Mouse (Mus musculus) CD8-positive naive resting alpha-beta T cell, adult 2 months (primary cell): Measurements from ENCODE around the gene Bcl3.
"Not testable (repeated sequence)": the region's sequence is repeated elsewhere in the genome, so short reads cannot be mapped to it uniquely, and the experiment has no call there.

Experiments used
- DNase-seq, 2 experiments: peaks; one replicate each; pipeline ENCODE4 v3.0.0; 2022; ENCODE audit warnings: low read depth in 2 of 2, low spot score in 2 of 2

Gene Bcl3

GRCm38 (mm10) chr7:19809369-19809768 is 13.2 kb downstream of the Bcl3 start:
- DNase-seq, result no peak

GRCm38 (mm10) chr7:19806356-19806969 is 16.1 kb downstream of the Bcl3 start:
- DNase-seq, result no peak

- peak; percentile 71 to 76 for DNase-seq
Measured at GRCm38 (mm10) chr7:19802995-19803394, 19.6 kb downstream of the Bcl3 start.

GRCm38 (mm10) chr7:19800764-19801163 is 21.8 kb downstream of the Bcl3 start:
- no peak for DNase-seq

GRCm38 (mm10) chr7:19796697-19797588 is 25.6 kb downstream of the Bcl3 start, which contains the start of gene Cblc:
Cblc (minus strand) TSS chr7:19796809.
- peak; percentile 83 to 92 for DNase-seq

- DNase-seq, result no peak
Measured at GRCm38 (mm10) chr7:19796254-19796653, 26.3 kb downstream of the Bcl3 start.

GRCm38 (mm10) chr7:19795236-19795635 is 27.3 kb downstream of the Bcl3 start:
- no peak for DNase-seq

- no peak for DNase-seq
Measured at GRCm38 (mm10) chr7:19792701-19793630, 29.6 kb downstream of the Bcl3 start.

GRCm38 (mm10) chr7:19791504-19791903 is 31.1 kb downstream of the Bcl3 start:
- not testable (repeated sequence) for DNase-seq

GRCm38 (mm10) chr7:19789904-19790347 is 32.6 kb downstream of the Bcl3 start:
- peak; percentile 86 to 92 for DNase-seq

GRCm38 (mm10) chr7:19785874-19786458 is 36.6 kb downstream of the Bcl3 start:
- no peak for DNase-seq

GRCm38 (mm10) chr7:19784764-19785535 is 37.6 kb downstream of the Bcl3 start:
- no peak for DNase-seq

- DNase-seq, result no peak
Measured at GRCm38 (mm10) chr7:19783630-19784029, 38.9 kb downstream of the Bcl3 start.

GRCm38 (mm10) chr7:19782645-19783044 is 39.9 kb downstream of the Bcl3 start:
- no peak for DNase-seq

- no peak for DNase-seq
Measured at GRCm38 (mm10) chr7:19781741-19782140, 40.8 kb downstream of the Bcl3 start.

GRCm38 (mm10) chr7:19779903-19780302 is 42.7 kb downstream of the Bcl3 start:
- DNase-seq, result no peak

- no peak for DNase-seq
Measured at GRCm38 (mm10) chr7:19778645-19779044, 43.9 kb downstream of the Bcl3 start.

GRCm38 (mm10) chr7:19777049-19777723 is 45.4 kb downstream of the Bcl3 start:
- no peak for DNase-seq

- no peak for DNase-seq
Measured at GRCm38 (mm10) chr7:19771682-19772081, 50.9 kb downstream of the Bcl3 start.
